Mouse (Mus musculus) midbrain, embryonic 13.5 days (tissue): ENCODE measurements at regions not wholly inside any gene's neighbourhood (a gene's known extent, or its start where the extent isn't known, plus 50 kb on each side); places are given as distances from the start of the nearest gene placed in this dataset.

Experiments used
- ATAC-seq: fragments of 200-750 bp; cut with Nextera tagmentation; 2 replicates; pipeline ENCODE4 v1.8.0; 2017; ENCODE audit warnings: mild to moderate bottlenecking, moderate TSS enrichment, moderate library complexity
- H3K27ac ChIP-seq: fragments of 300-500 bp; sonication (generic); 2 replicates; pipeline ENCODE4 v1.5.1; 2015; ENCODE audit warnings: inconsistent platforms, mild to moderate bottlenecking, moderate library complexity
- H3K27me3 ChIP-seq: fragments of 300-500 bp; sonication (generic); 2 replicates; pipeline ENCODE4 v1.6.1; 2015; ENCODE audit warnings: mild to moderate bottlenecking, inconsistent platforms
- H3K36me3 ChIP-seq: fragments of 300-500 bp; sonication (generic); 2 replicates; pipeline ENCODE4 v1.6.1; 2015; ENCODE audit warnings: mild to moderate bottlenecking, inconsistent platforms
- H3K4me1 ChIP-seq: fragments of 300-500 bp; sonication (generic); replicated peaks from 2 replicates; pipeline ENCODE4 v1.6.1; 2015; ENCODE audit warnings: inconsistent platforms
- H3K4me2 ChIP-seq: fragments of 300-500 bp; sonication (generic); replicated peaks from 2 replicates; pipeline ENCODE4 v1.6.1; 2015; ENCODE audit warnings: moderate library complexity, mild to moderate bottlenecking, inconsistent platforms
- H3K4me3 ChIP-seq: fragments of 300-500 bp; sonication (generic); replicated peaks from 2 replicates; pipeline ENCODE4 v1.5.1; 2015; ENCODE audit warnings: mild to moderate bottlenecking, inconsistent platforms
- H3K9ac ChIP-seq: fragments of 300-500 bp; sonication (generic); replicated peaks from 2 replicates; pipeline ENCODE4 v1.6.1; 2015; ENCODE audit warnings: mild to moderate bottlenecking, inconsistent platforms
- H3K9me3 ChIP-seq: fragments of 300-500 bp; sonication (generic); 2 replicates; pipeline ENCODE4 v1.6.1; 2016; ENCODE audit warnings: mild to moderate bottlenecking, inconsistent platforms
- WGBS: fragments of 180-500 bp; shearing (Covaris S2); methylation state at CpG from one replicate; pipeline ENCODE4 v1.1.7; 2015; 5-methylcytosine and 5-hydroxymethylcytosine counted together

DNA sequence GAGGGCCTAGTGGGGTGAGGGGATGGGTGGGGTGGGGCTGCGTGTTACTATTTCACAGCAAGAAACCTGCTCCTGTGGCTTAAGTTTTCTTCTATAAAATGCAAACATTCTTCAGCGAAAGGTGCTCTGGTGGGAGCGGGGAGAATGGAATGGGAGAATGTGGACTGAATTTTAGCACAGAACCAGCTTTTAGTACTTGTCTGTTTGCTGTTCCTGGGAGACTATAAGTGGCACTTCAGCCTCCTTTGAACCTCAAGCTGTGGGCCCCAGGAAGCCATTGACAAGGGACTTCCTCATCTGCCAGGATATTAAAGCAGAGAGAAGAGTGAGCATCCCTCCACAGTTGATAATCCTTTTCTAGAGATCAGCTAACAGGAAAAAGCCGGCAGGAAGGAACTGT, 580.2 kb downstream of the Zfp706 start:
- Histone ChIP-seq H3K27ac (no peak overlapping the region), H3K4me1 (peaks cover 7% of the 10 kb centered on the region), H3K9me3 (no peaks in the 10 kb centered on the region), H3K36me3 (no peaks in the 10 kb centered on the region), H3K4me2 (no peak overlapping the region), H3K9ac (0 out of 2 replicates have a peak overlapping the region, but pooled peaks have one; percentile 32), H3K4me3 (no peak overlapping the region), H3K27me3 (no peaks in the 10 kb centered on the region)
- WGBS, result 55% methylated on average over 4 of the region's 4 CpGs
- no peak for ATAC-seq

DNA sequence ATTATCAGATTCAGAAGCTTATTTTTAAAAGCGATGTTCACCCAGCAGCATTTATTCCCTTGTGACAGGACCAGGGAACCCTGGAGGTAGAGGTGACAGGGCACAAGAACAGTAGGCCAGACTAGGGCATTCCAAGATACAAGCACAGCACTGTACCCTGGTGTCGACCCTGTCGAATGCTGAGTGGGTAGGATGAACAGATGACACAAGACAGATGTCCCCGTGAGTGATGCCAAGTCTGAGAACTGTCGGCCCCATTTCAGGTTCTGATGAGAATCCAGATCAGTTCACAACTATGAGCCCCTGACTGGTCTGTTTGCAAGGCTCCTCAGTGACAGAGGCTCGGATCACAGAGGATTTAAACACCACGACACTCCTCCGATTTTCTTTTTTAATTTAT, 581.7 kb downstream of the Zfp706 start:
- H3K9me3 ChIP-seq, result no peaks in the 10 kb centered on the region
- no peaks in the 10 kb centered on the region for H3K36me3 ChIP-seq
- H3K27me3 ChIP-seq, result no peaks in the 10 kb centered on the region
- H3K4me2 ChIP-seq, result no peak overlapping the region
- 88% methylated on average over 8 of the region's 8 CpGs for WGBS
- no peak for ATAC-seq
- H3K9ac ChIP-seq, result no peak overlapping the region
- no peak overlapping the region for H3K27ac ChIP-seq
- peaks cover 7% of the 10 kb centered on the region for H3K4me1 ChIP-seq
- H3K4me3 ChIP-seq, result no peak overlapping the region

DNA sequence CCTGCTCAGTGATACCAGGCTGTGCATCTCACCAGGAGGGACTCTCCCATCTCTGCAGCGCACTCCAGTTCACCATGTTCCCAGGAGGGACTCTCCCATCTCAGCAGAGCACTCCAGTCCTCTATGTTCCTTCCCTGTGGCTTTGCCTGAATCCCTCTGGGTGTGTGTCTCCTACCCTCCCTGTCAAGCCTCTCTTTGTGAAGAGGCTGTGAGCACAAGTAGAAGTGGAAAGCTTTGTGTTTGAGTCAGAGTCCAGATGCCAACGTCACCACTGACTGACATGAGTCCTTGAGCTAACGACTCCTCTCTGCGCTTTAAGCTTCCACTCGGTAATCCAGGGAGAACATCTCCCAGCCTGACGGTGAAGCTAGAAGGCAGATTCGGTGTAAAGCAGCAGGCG, 583.5 kb downstream of the Zfp706 start:
- Histone ChIP-seq H3K27ac (no peak overlapping the region), H3K4me3 (no peak overlapping the region), H3K9me3 (no peaks in the 10 kb centered on the region), H3K4me1 (peaks cover 7% of the 10 kb centered on the region), H3K36me3 (no peaks in the 10 kb centered on the region), H3K27me3 (no peaks in the 10 kb centered on the region), H3K9ac (no peak overlapping the region), H3K4me2 (no peak overlapping the region)
- no peak for ATAC-seq
- WGBS, result 85% methylated on average over 8 of the region's 8 CpGs

DNA sequence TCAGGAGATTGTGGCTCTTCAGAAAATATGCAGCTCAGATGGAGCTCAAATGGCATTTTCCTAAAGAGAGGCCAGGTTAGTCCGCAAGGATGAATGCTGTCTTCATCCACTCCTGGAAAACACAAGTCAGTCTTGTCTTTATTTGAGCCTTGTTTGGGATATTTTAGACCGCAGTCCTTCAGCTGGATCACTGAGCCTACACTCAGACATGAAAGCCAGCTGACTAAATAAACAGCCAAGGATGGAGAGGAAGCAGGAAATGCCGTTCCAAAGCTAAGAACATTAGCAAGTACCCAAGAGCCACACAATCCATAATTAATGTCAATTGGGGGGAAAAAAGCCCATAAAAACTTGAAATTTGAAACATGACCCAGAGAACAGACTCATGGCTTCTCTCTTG, 584.8 kb downstream of the Zfp706 start:
- no peak overlapping the region for H3K9ac ChIP-seq
- no peak overlapping the region for H3K27ac ChIP-seq
- H3K27me3 ChIP-seq, result no peaks in the 10 kb centered on the region
- no peaks in the 10 kb centered on the region for H3K9me3 ChIP-seq
- WGBS, result 86% methylated on average over 3 of the region's 3 CpGs
- no peaks in the 10 kb centered on the region for H3K36me3 ChIP-seq
- H3K4me1 ChIP-seq, result peaks cover 6% of the 10 kb centered on the region
- ATAC-seq, result no peak
- H3K4me3 ChIP-seq, result no peak overlapping the region
- no peak overlapping the region for H3K4me2 ChIP-seq

DNA sequence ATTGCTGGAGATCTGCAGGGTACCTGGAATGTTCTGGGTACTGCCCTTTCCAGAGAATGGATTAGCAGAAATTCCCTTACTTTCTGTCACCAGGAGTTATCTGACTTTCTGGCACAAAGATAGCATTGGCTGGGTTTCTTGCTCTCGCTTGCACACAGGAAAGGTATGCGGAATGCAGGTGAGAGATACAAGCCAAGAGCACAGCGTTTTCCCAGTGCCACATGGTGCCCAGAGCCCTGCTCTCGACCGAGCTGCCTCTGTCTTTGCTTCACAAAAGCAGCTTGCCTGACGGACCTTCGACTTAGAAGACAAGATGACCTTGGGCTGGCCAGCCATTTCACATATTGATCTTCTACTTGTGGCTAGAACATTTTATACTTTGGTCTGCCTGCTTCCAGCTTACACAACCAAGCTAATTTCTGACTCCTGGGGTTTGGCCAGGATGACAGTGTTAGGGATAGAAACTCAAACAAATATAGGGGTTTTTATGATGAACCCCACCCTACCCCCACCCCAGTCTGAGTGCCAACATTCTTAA, 587.6 kb downstream of the Zfp706 start:
- no peak overlapping the region for H3K4me3 ChIP-seq
- H3K9me3 ChIP-seq, result no peaks in the 10 kb centered on the region
- H3K27ac ChIP-seq, result no peak overlapping the region
- H3K4me1 ChIP-seq, result no peaks in the 10 kb centered on the region
- no peak for ATAC-seq
- H3K9ac ChIP-seq, result no peak overlapping the region
- H3K27me3 ChIP-seq, result no peaks in the 10 kb centered on the region
- no peak overlapping the region for H3K4me2 ChIP-seq
- 84% methylated on average over 7 of the region's 7 CpGs for WGBS
- H3K36me3 ChIP-seq, result no peaks in the 10 kb centered on the region

DNA sequence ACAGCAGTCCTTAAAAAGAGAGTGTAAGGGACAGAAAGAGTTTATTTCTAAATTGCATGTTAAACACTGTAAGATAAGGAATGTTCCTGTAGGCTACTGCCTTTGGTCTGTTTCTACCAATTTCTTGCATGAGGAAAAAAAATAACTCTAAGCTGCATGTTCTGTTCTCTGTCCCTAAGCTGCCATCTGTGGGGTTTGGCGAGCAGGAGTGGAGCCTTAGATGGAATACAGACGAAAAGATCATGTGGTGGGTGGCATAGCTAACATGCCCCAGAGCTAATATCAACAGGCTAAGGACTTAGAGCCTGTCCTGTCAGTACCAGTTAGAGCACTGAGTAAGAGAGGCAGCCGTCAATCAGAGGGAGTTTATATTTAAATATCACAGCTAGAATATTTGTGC, 590.1 kb downstream of the Zfp706 start:
- Histone ChIP-seq H3K27ac (no peak overlapping the region), H3K4me3 (no peak overlapping the region), H3K4me1 (no peaks in the 10 kb centered on the region), H3K9me3 (no peaks in the 10 kb centered on the region), H3K27me3 (no peaks in the 10 kb centered on the region), H3K36me3 (no peaks in the 10 kb centered on the region), H3K9ac (no peak overlapping the region), H3K4me2 (no peak overlapping the region)
- 83% methylated on average over 3 of the region's 3 CpGs for WGBS
- ATAC-seq, result no peak

DNA sequence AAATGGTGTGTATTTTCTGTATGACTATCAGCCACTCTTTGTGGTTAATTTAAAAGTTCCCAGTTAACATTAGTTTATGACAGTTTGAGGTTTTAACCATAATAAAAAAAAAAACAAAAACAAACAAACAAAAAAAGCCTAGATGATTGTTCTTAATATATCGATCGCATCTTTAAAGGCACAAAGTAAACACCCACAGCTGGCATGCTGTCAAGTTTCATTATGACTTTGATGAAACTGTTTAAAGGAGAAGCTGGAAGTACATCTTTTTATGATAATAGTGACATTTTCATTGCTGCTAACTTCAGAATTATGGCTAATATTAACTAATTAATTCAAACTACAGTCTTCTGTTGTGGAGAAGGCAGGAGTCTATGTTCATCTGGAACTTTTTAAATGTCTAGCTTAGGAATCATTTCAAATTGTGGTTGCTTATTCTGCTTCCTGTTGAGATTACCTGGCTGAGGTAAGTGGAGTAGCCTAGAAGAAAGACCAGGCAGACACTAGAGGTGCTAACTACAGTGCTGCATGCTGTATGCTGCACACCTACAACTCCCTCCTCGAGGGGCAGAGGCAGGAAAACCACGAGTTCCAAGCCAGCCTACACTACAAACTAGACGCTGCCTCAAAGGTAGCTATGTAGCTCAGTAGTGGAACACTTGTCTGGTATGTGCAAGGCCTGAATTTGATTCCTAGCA, 591.9 kb downstream of the Zfp706 start:
- no peak overlapping the region for H3K4me2 ChIP-seq
- no peaks in the 10 kb centered on the region for H3K9me3 ChIP-seq
- H3K4me3 ChIP-seq, result no peak overlapping the region
- no peak for ATAC-seq
- H3K4me1 ChIP-seq, result no peaks in the 10 kb centered on the region
- no peak overlapping the region for H3K27ac ChIP-seq
- WGBS, result 83% methylated on average over 5 of the region's 5 CpGs
- H3K27me3 ChIP-seq, result no peaks in the 10 kb centered on the region
- no peaks in the 10 kb centered on the region for H3K36me3 ChIP-seq
- no peak overlapping the region for H3K9ac ChIP-seq

DNA sequence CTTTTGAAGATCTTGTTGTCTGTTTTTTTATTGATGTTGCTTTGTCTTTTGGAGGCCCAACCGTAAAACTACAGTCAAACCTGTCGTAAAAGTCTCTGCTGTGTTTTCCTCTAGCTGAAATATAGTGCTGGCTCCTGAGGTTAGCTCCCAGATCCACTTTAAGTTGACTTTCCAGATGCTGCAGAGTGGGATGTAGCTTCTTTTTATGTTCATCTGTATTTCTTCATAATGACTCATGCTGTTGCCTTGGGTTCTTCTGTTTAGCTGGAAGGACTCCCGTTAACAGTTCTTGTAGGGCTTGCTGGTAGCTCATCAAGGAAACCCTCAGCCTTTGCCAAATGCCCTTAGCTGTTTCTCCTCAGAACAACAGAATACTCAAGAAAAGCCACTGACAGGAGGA, 595.6 kb downstream of the Zfp706 start:
- H3K4me3 ChIP-seq, result no peak overlapping the region
- H3K4me1 ChIP-seq, result no peaks in the 10 kb centered on the region
- no peak overlapping the region for H3K27ac ChIP-seq
- no peak overlapping the region for H3K9ac ChIP-seq
- ATAC-seq, result no peak
- no peaks in the 10 kb centered on the region for H3K9me3 ChIP-seq
- H3K4me2 ChIP-seq, result no peak overlapping the region
- 89% methylated on average over 3 of the region's 3 CpGs for WGBS
- H3K27me3 ChIP-seq, result no peaks in the 10 kb centered on the region
- no peaks in the 10 kb centered on the region for H3K36me3 ChIP-seq

DNA sequence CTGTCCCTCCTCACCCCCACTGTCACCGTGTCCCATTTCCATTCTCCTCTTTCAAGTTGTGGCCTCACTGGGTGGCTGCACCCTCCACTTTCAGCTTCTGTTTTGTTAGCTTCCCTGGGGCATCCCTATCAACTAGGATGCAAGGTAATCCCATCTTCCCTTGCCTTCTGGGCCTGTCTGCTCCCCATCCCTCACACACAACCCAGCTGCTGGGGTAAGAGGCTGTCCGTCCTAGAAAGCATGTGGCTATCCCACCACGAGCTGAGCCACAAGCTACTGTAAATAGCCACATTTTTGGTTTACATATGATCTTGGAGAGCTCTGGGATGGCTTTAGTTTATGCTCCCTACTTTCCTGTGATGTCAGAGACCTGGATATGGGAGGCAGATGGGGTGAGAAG, 602.1 kb downstream of the Zfp706 start:
- 76% methylated on average over 3 of the region's 3 CpGs for WGBS
- Histone ChIP-seq H3K9me3 (no peaks in the 10 kb centered on the region), H3K9ac (no peak overlapping the region), H3K36me3 (no peaks in the 10 kb centered on the region), H3K27me3 (no peaks in the 10 kb centered on the region), H3K27ac (no peak overlapping the region), H3K4me1 (peaks cover 4% of the 10 kb centered on the region), H3K4me3 (no peak overlapping the region), H3K4me2 (no peak overlapping the region)
- ATAC-seq, result no peak

DNA sequence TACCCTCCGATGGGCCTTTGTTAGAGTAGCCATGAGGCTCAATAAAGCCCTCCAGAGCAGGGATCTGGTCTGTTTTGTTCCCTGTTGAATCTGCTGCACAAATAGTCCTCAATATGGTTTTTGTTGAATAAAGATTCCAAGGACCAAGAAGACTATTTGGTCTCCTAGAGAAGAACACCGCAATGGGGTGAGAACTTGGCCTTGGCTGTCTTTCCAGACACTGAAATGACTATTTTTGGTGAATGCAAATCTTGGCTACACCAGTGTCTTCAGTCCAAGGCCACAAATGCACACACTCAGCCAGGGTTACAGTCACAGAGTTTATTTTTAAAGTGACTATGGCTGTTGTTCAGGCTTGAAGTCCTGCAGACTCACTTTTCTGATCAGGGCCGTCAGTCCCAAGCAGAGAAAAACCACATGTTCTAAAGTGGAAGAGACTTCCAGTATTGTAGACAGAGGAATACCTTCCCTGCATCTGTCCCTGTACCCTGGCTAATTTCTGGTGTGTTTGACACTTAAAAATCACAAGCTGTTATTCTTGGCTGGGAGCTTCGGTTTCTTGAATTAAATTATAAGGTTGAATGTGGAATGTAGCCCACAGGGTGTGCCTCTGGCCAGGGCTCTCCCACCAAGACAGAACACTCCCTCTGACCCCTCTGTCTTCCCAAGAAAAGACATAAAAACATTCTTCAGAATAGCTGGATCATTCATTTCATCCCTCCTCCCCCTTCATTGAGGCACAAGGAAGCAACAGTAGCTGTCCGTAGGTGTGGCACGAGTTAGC, 604.0 kb downstream of the Zfp706 start:
- no peaks in the 10 kb centered on the region for H3K9me3 ChIP-seq
- no peak for ATAC-seq
- H3K27ac ChIP-seq, result no peak overlapping the region
- no peak overlapping the region for H3K9ac ChIP-seq
- WGBS, result 93% methylated on average over 6 of the region's 6 CpGs
- H3K36me3 ChIP-seq, result no peaks in the 10 kb centered on the region
- H3K27me3 ChIP-seq, result no peaks in the 10 kb centered on the region
- H3K4me2 ChIP-seq, result no peak overlapping the region
- peaks cover 19% of the 10 kb centered on the region for H3K4me1 ChIP-seq
- H3K4me3 ChIP-seq, result no peak overlapping the region

DNA sequence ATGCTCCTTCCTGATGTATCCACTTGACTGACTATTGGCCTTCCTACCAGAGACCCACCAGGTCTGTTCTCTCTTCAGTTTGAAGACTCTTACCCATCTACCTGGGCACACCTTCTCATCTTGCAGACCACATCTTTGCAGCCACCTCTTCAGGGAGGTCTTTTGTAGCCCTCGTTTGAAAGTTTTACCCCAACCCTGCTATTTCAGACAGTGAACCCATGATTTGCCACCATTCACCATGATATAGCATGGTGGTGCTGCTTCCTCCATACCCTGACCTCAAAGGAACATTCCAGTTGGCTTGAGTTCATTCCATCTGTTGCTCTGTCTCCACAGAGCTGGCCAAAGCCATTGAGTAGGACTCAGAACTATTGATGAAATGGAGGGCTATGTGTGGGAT, 605.5 kb downstream of the Zfp706 start:
- Histone ChIP-seq H3K27me3 (no peaks in the 10 kb centered on the region), H3K4me1 (peaks cover 19% of the 10 kb centered on the region), H3K4me3 (no peak overlapping the region), H3K27ac (no peak overlapping the region), H3K36me3 (no peaks in the 10 kb centered on the region), H3K9me3 (no peaks in the 10 kb centered on the region), H3K4me2 (no peak overlapping the region), H3K9ac (no peak overlapping the region)
- no peak for ATAC-seq
- 93% methylated on average over 1 of the region's 1 CpGs for WGBS

DNA sequence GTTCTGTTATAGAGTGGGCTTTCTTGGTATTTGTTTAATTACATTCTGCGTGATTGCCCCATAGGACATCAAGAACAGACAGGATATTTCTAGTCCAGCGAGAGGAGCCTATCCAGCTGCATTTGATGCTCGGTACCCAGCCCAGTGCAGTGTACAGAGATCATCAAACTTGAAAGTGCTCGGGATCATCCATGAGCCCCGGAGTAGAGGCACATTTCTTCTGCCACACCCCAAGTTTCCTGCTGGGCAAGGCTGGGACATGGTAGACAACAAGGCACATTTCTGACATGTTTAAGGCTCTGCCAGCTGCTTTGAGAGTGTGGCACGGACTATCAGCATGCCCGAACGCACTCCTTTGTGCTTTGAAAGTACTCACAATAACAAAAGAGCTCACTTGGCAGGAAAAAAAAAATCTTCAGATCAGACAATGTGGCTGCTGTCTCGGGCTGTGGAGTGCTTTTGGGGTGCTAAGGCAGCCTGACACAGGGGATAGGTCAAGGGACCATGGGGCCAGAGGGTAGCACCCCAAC, 607.2 kb downstream of the Zfp706 start:
- no peaks in the 10 kb centered on the region for H3K27me3 ChIP-seq
- no peaks in the 10 kb centered on the region for H3K9me3 ChIP-seq
- H3K4me1 ChIP-seq, result peaks cover 19% of the 10 kb centered on the region
- no peak overlapping the region for H3K27ac ChIP-seq
- H3K4me3 ChIP-seq, result no peak overlapping the region
- H3K36me3 ChIP-seq, result no peaks in the 10 kb centered on the region
- 41% methylated on average over 9 of the region's 9 CpGs for WGBS
- no peak overlapping the region for H3K9ac ChIP-seq
- H3K4me2 ChIP-seq, result no peak overlapping the region
- ATAC-seq, result no peak; the same call in 1 of the 2 replicates
